Mouse (Mus musculus): ENCODE results near the gene Srrd.
"Not testable (repeated sequence)": the region's sequence is repeated elsewhere in the genome, so short reads cannot be mapped to it uniquely, and the experiment has no call there.

GRCm38 (mm10) chr5:112319343-112319742 lies 23.5 kb downstream of the Srrd start:
- not testable (repeated sequence) for TF ChIP-seq CTCF (IDR thresholded peaks at IDR 0.05; ENCODE audit: insufficient read depth, low read length); POLR2A (IDR thresholded peaks at IDR 0.05; ENCODE audit: borderline replicate concordance, extremely low read depth, low read depth, low read length)
